Mouse (Mus musculus) frontal cortex, postnatal 14 days (tissue): ENCODE measurements around the gene Letmd1.
"Not testable (repeated sequence)": the region's sequence is repeated elsewhere in the genome, so short reads cannot be mapped to it uniquely, and the experiment has no call there.

Experiments used
- DNase-seq, 2 experiments: peaks; one replicate each; pipeline ENCODE4 v3.0.0; 2022; ENCODE audit warnings: low spot score in 2 of 2

Letmd1 gene

GRCm38 (mm10) chr15:100468295-100469188, at the start of gene Letmd1:
Gene Letmd1, plus strand, starts transcription at chr15:100469023.
- peak; percentile 80 to 84 for DNase-seq

- no peak for DNase-seq
Observed at GRCm38 (mm10) chr15:100419311-100419710, 49.5 kb upstream of the Letmd1 start.

- no peak for DNase-seq
Observed at GRCm38 (mm10) chr15:100419901-100420745, 48.7 kb upstream of the Letmd1 start.

DNA sequence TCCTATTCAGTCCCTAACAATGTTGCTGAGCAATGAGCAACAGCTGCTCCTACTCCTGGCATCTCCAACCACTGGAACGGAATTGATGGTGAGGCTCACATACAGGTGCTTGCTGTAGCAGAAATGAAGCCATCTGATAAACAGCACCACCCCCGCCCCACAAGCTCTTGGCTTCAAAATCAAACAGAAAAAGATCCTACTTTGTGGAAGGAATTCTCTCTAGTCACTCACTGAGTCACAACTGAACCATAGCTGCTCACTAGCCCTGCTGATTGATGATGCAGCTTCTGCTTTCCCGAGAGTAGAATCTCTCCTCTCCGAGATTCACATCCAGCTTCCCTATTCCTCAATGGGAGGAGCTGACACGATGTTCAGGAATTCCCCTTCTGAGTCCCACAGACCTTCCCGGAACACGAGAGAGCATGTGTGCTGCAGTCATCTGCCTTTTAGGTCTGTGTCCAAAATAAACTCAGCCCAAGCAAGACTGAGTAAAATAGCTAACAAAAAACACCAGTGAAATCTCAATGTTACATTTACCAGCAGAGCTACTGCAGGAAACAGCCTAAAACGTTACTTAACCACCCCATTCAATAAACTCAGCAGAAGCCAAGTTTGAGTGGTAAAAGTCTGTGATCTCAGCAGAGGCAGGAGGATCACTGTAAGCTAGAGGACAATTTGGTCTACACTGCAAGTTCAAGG, 47.6 kb upstream of the Letmd1 start:
- DNase-seq = no peak

- DNase-seq = not testable (repeated sequence)
Observed at GRCm38 (mm10) chr15:100421758-100422197, 47.0 kb upstream of the Letmd1 start, which contains the start of gene Gm5475. Gene Gm5475, plus strand, starts transcription at chr15:100422147.

GRCm38 (mm10) chr15:100422476-100422875, 46.3 kb upstream of the Letmd1 start:
- DNase-seq = peak in 1 of 2 experiments; percentile 21

DNA sequence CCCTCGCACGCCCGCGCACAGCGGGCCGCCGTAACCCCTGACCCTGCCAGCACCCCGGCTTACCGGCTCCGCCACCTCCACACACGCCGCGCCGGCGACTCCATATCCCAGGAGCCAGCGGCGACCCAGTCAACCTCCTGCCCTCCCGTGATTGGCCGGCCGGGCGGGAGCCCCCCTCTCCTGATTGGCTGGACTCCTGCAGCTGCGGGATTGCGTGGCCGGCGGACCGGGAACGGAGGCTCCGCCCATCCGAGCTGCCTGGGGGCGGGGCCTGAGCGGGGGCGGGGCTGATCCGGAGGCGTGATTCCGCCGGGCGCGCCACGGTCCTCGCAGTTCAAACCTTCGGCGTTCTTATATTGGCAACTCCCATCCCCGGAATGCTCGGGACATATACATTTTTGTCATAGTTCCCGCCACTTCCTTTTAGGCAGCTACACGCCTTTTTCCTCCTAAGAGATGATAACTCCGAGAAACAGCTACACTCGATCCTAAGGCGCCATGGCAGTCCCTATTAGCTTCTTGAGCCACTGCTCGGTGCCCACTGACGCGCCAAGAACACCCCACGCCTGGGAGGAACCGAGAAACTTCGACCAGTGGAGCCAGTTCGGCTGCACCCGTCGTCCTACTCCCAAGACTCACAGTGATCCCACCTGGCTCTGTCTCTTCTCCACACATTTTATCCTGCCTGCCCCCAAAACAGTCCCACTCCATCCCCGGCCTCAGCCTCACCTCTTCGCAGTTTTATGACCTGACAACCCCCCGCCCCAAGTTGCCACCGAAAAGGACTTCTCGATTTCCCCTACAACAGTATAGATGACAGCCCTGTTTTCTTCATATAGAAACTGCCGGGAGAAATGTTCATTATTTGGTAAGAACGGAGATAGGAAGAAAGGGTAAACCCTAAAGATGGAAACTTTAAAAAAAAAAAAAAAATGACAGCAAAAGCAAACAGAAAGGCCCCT, 45.6 kb upstream of the Letmd1 start:
- DNase-seq = peak; percentile 93 to 95

DNA sequence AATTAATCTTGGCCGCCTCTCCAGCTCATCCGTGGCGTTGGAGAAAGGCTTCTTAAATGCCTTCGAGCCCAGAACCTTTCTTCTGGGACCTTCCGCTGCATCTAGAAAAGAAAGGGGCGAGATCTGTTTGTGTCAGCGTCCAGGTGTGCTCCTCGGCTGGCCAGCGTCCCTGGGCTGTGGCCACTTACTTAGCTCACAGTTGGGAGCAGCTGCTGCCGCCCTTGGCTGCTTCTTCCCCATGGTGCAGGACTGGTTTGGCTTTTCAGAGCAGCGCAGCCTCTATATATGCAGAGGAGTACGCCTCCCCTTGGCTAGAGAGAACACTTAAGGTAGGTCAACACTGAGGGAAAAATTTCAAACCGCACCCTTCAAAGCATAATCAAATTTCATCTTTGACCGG, 44.9 kb upstream of the Letmd1 start:
- no peak for DNase-seq

DNA sequence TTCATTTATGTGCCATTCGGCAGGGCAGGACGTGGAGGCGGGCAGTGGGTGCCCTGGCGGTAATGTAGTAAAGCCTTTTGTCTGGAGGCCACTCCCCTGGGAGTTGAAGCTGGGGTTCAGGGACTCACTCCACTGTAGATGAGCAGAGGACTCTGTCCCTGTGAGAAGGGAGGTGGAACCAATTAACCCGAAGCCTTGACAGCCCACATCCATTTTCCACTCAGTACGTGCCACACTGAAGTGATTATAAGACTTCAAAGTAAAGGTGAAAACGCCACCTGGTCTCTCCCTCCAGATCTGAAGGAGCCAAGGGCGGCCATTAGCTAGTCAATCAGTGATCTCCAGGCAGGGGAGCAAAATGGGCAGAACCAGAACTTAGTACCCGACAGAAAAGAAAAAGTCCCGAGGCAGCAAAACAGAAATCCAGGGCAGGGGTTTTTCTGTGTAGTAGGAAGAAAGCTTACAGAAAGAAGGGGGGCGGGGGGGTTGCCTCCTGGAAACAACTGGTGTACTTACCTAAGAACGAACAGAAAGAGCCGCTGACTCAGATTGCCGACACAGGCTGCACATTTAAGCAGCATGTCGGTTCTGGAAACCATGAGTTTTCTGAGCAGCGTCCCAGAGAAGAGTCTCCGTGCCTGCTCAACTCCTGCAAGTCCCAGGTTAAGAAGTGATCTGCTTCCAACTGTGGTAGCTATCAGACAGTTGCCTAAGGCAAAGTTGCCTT, 44.3 kb upstream of the Letmd1 start, which contains the start of gene Slc11a2:
TSS of gene Slc11a2 (minus strand) at position 677 of the 727 bp plus-strand sequence.
- DNase-seq = no peak

- DNase-seq = no peak
Observed at GRCm38 (mm10) chr15:100428296-100428905, 40.4 kb upstream of the Letmd1 start.

DNA sequence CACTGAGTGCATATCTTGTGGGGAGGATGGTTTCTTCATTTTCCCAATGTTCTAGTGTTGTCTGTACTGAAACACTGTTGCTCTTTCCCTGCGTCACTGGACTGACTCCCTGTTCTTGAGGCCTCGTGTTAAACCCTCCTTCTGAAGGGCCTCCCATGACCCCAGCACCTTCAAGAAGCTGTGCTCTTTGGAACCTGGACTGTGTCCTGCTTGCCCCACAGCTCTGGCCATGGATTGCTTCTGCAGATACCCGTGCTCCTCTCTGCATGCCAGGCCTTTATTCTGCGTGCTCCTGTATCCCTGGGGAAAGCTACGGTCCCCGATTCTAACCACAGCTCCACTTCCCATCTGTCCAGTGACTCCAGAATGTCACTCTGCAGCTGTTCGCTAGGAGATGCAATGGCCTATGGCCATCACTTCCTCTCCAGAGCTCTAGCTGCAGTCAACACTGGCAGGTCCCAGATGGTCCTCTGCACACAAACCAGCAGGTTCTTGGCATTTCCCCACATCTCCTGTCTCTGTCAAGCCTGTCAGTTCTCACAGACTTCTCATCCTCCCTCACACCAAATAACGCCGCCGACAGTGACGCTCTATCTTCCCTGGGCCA, 38.8 kb upstream of the Letmd1 start:
- no peak for DNase-seq

- DNase-seq = no peak
Observed at GRCm38 (mm10) chr15:100433234-100433633, 35.6 kb upstream of the Letmd1 start.

GRCm38 (mm10) chr15:100436112-100436511, 32.7 kb upstream of the Letmd1 start:
- no peak for DNase-seq

GRCm38 (mm10) chr15:100436518-100436917, 32.3 kb upstream of the Letmd1 start:
- DNase-seq = no peak

DNA sequence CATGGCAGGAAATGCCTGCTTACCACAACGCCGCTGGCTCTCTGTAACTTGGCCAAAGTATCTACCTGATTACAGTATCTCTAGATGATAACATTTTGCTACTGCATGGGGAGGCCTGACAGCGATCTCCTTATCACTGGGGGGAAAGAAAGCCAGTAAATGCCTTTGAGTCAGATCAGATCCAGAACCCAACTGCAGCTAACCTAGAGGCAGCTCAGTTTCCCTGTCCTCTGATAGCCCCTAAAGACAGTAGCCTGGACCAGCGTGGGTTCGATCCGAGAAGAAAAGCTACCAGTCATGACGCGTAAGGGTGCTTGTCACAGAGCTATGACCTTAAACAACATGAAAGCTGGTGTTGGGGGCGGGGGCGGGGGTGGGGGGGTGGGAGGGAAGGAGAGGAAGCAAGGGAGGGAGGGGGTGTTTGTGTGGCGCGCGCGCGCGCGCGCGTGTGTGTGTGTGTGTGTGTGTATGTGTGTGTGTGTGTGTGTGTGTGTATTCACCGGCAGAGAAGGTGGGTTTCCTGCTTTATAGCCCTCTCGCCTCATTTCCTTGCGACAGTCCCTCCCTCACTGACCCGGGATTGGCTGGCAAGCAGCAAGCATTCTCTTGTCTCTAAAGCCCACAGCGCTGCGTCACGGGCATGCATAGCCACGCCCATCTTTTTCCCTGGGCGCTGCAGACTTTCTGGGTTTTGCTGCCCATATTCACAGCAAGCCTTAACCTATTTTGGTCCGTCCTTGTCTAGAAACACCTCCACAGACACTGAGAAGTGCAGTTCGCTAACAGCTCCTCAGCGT, 25.5 kb upstream of the Letmd1 start:
- DNase-seq = peak; percentile 78 to 83

GRCm38 (mm10) chr15:100446887-100447286, 21.9 kb upstream of the Letmd1 start:
- DNase-seq = no peak

DNA sequence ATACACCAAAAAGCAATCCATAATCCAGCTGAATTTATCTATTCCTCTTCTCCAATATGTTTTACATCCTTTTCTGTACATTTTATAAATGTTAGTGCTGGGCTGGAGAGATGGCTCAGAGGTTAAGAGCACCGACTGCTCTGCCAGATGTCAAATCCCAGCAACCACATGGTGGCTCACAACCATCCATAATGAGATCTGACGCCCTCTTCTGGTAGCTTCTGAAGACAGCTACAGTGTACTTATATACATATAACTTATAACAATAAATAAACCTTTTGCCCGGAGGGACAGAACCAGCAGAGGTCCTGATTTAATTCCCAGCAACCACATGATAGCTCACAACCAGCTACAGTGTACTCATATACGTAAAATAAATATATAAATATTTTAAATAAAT, 20.3 kb upstream of the Letmd1 start:
- DNase-seq = no peak

DNA sequence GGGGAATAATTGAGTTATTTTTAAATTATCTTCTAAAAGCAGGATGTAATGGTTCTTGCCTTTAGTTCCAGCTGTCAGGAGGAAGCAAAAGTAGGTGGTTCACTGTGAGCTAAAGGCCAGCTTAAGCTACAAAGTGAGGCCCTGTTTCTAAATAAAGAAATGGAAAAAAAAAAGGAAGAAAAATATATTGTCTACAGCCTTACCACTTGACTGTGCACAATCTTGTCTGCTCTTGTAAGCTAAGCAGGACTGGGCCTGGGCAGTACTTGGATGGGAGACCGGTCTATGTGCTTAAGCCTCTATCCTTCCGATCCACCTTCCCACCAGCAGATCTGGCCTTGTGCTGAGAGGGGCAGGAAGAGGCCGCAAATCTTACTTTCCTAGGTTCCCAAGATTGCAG, 19.3 kb upstream of the Letmd1 start:
- no peak for DNase-seq
